Mouse (Mus musculus) forebrain, postnatal 0 days (tissue): ENCODE data around the gene Nek10. TPM values are rescaled to one million over a fixed set of nuclear protein-coding genes. Genes with fewer than 3 reads are reported as not detected.
"Not testable (repeated sequence)": the region's sequence is repeated elsewhere in the genome, so short reads cannot be mapped to it uniquely, and the experiment has no call there.

ENCODE experiments used
- ATAC-seq: fragments of 200-750 bp; cut with Nextera tagmentation; 2 replicates; pipeline ENCODE4 v1.8.0; 2017; ENCODE audit warnings: mild to moderate bottlenecking, moderate library complexity
- DNase-seq: peaks from one replicate; pipeline ENCODE4 v3.0.0-alpha.2; 2015
- H3K27ac ChIP-seq: fragments of 300-500 bp; sonication (generic); 2 replicates; pipeline ENCODE4 v1.5.1; 2014; ENCODE audit warnings: low read depth, mild to moderate bottlenecking, antibody characterized with exemption, low read length, moderate library complexity, mixed read lengths
- H3K27me3 ChIP-seq: fragments of 300-500 bp; sonication (generic); 2 replicates; pipeline ENCODE4 v1.6.1; 2014; ENCODE audit warnings: mild to moderate bottlenecking, low read length, mixed read lengths; ENCODE audit not compliant: insufficient read depth
- H3K36me3 ChIP-seq: fragments of 300-500 bp; sonication (generic); 2 replicates; pipeline ENCODE4 v1.6.1; 2014; ENCODE audit warnings: mild to moderate bottlenecking, moderate library complexity; ENCODE audit not compliant: insufficient read depth
- H3K4me1 ChIP-seq: fragments of 300-500 bp; sonication (generic); 2 replicates; pipeline ENCODE4 v1.6.1; 2014; ENCODE audit warnings: antibody characterized with exemption; ENCODE audit not compliant: insufficient read depth
- H3K4me2 ChIP-seq: fragments of 300-500 bp; sonication (generic); 2 replicates; pipeline ENCODE4 v1.6.1; 2014; ENCODE audit warnings: low read depth, mild to moderate bottlenecking, moderate library complexity
- H3K4me3 ChIP-seq: fragments of 300-500 bp; sonication (generic); 2 replicates; pipeline ENCODE4 v1.5.1; 2014; ENCODE audit warnings: low read depth, low read length, mixed read lengths
- H3K9ac ChIP-seq: fragments of 300-500 bp; sonication (generic); 2 replicates; pipeline ENCODE4 v1.6.1; 2014; ENCODE audit warnings: mild to moderate bottlenecking
- H3K9me3 ChIP-seq: fragments of 300-500 bp; sonication (generic); 2 replicates; pipeline ENCODE4 v1.6.1; 2016; ENCODE audit warnings: low read length
- CTCF ChIP-seq: sonication (generic); IDR thresholded peaks from 2 replicates; pipeline ENCODE4 v1.5.1; 2016; ENCODE audit warnings: antibody characterized with exemption, control low read depth, low read depth
- WGBS: fragments of 180-500 bp; shearing (Covaris S2); extraction: QIAGEN DNeasy Blood & Tissue Kit; methylation state at CpG from one replicate; pipeline ENCODE4 v1.1.7; 2014; 5-methylcytosine and 5-hydroxymethylcytosine counted together
- polyA plus RNA-seq: library from polyadenylated mRNA; unstranded; fragments of >200 nt; fragmentation: Nextera tagmentation; extraction: Ambion mirVana; gene quantifications from 2 replicates; pipeline ENCODE4 v1.2.1, GENCODE M21; 2015
- total RNA-seq: library from RNA; depleted of rRNA; stranded (reverse); fragments of >200 nt; gene quantifications from 2 replicates; pipeline ENCODE4 v1.2.3, GENCODE M21; 2014

Nek10 gene
- total and polyA plus RNA-seq, 2 experiments from 2014 or later: 0.25 to 3.0 TPM

GRCm38 (mm10) chr14:14984710-14985647 lies 181.8 kb downstream of the Nek10 start:
- Histone ChIP-seq H3K4me2 (no peak overlapping the region), H3K9ac (no peak overlapping the region), H3K4me1 (no peaks in the 10 kb centered on the region), H3K4me3 (no peak overlapping the region), H3K36me3 (no peaks in the 10 kb centered on the region), H3K27ac (no peak overlapping the region), H3K9me3 (no peaks in the 10 kb centered on the region), H3K27me3 (no peaks in the 10 kb centered on the region)
- 39% methylated on average over 11 of the region's 11 CpGs for WGBS
- ATAC-seq: peak; percentile 85
- DNase-seq: peak; percentile 86
- TF ChIP-seq CTCF: peak; percentile 95

GRCm38 (mm10) chr14:14987403-14987802 lies 184.2 kb downstream of the Nek10 start:
- H3K9me3 ChIP-seq: no peaks in the 10 kb centered on the region
- H3K9ac ChIP-seq: no peak overlapping the region
- DNase-seq (no peak), ATAC-seq (no peak)
- H3K27ac ChIP-seq: no peak overlapping the region
- H3K4me1 ChIP-seq: no peaks in the 10 kb centered on the region
- H3K4me2 ChIP-seq: no peak overlapping the region
- H3K4me3 ChIP-seq: no peak overlapping the region
- 60% methylated on average over 1 of the region's 1 CpGs for WGBS
- no peaks in the 10 kb centered on the region for H3K27me3 ChIP-seq
- no peaks in the 10 kb centered on the region for H3K36me3 ChIP-seq
- no peak for TF ChIP-seq CTCF

- no peaks in the 10 kb centered on the region for H3K4me1 ChIP-seq
- H3K4me2 ChIP-seq: no peak overlapping the region
- no peak overlapping the region for H3K27ac ChIP-seq
- H3K9me3 ChIP-seq: no peaks in the 10 kb centered on the region
- no peak for DNase-seq
- H3K9ac ChIP-seq: no peak overlapping the region
- 88% methylated on average over 2 of the region's 2 CpGs for WGBS
- H3K4me3 ChIP-seq: no peak overlapping the region
- ATAC-seq: no peak
- H3K36me3 ChIP-seq: no peaks in the 10 kb centered on the region
- no peaks in the 10 kb centered on the region for H3K27me3 ChIP-seq
- TF ChIP-seq CTCF: no peak
These were observed 188.4 kb downstream of the Nek10 start for GRCm38 (mm10) chr14:14991642-14992041.

DNA sequence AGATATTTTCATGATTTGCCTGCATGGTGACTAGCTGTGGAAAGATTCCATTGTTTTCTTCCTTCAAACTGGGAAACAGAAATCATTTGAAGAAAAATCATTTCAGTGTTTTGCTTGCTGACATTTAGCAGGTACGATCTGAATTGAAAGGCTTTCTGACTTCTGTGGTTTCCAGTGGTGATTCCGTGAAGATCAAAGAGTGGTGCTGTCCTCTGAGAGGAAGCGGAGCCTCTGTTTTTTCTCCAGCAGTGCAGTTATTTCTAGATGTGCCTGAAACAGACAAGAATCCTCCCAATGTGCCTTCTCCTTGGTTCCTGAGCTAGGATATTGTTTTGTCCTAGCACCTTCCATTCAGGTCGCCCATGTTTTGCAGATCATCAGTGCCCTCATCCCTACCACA lies 208.2 kb downstream of the Nek10 start:
- no peak overlapping the region for H3K27ac ChIP-seq
- WGBS: 68% methylated on average over 4 of the region's 4 CpGs
- ATAC-seq: no peak

DNA sequence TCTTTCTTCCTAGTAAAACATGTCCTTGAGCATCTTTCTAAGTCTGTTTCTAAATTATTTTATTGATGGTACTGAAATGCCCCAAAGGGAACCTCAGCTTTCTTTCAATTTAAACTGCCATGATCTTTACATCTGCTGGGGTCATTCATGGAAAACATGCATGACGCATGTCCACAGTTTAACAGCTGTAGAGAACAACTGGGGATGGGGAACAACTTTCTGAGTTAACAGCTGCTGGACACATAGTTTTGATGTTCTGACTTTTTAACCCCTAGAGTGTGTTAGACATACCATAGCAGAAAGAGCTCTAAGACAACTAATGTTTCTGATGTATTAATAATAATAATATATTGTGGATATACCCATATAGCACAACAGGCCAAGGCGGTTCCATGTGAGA lies 211.6 kb downstream of the Nek10 start:
- WGBS: 87% methylated on average over 2 of the region's 2 CpGs
- Histone ChIP-seq H3K9ac (no peak overlapping the region), H3K4me3 (no peak overlapping the region), H3K36me3 (no peaks in the 10 kb centered on the region), H3K27ac (no peak overlapping the region), H3K4me2 (no peak overlapping the region), H3K4me1 (no peaks in the 10 kb centered on the region), H3K9me3 (no peaks in the 10 kb centered on the region), H3K27me3 (no peaks in the 10 kb centered on the region)
- ATAC-seq (no peak), DNase-seq (no peak)
- no peak for TF ChIP-seq CTCF

More for the DNA sequence above, 208.2 kb downstream of the Nek10 start:
- no peaks in the 10 kb centered on the region for H3K9me3 ChIP-seq
- no peak overlapping the region for H3K9ac ChIP-seq
- no peaks in the 10 kb centered on the region for H3K27me3 ChIP-seq
- H3K4me2 ChIP-seq: no peak overlapping the region
- no peak overlapping the region for H3K4me3 ChIP-seq
- TF ChIP-seq CTCF: no peak
- no peaks in the 10 kb centered on the region for H3K4me1 ChIP-seq
- DNase-seq: no peak
- H3K36me3 ChIP-seq: no peaks in the 10 kb centered on the region

- not testable (repeated sequence) for H3K4me1 ChIP-seq, ATAC-seq, H3K36me3 ChIP-seq, H3K4me3 ChIP-seq, H3K9ac ChIP-seq, H3K27me3 ChIP-seq, H3K4me2 ChIP-seq, DNase-seq, H3K9me3 ChIP-seq, H3K27ac ChIP-seq
- whole genome bisulfite sequencing: 92% methylated on average over 4 of the region's 4 CpGs
These were observed 227.4 kb downstream of the Nek10 start for GRCm38 (mm10) chr14:15030626-15031025.

- H3K4me2 ChIP-seq, H3K36me3 ChIP-seq, H3K9me3 ChIP-seq, DNase-seq, H3K27ac ChIP-seq, H3K27me3 ChIP-seq, ATAC-seq, H3K4me1 ChIP-seq, H3K9ac ChIP-seq, H3K4me3 ChIP-seq: not testable (repeated sequence)
- 54% methylated on average over 8 of the region's 8 CpGs for WGBS
These were observed 231.4 kb downstream of the Nek10 start for GRCm38 (mm10) chr14:15034638-15035037.
